Mouse (Mus musculus) central nervous system, embryonic 18 days (tissue): ENCODE results near the gene Zfp142. TPM values are rescaled to one million over a fixed set of nuclear protein-coding genes. Genes with fewer than 3 reads are reported as not detected.

Experiments used
- polyA plus RNA-seq: library from polyadenylated mRNA; depleted of rRNA; stranded (reverse); fragments of >200 nt; gene quantifications from 2 replicates; pipeline ENCODE4 v1.2.3, GENCODE M21; 2012; rRNA removed

Zfp142 gene
- 18.7 and 20.5 TPM in 2 replicates for polyA plus RNA-seq

GRCm38 (mm10) chr1:74587773-74588445, at the start of gene Zfp142, which contains the start of gene Bcs1l:
Gene Zfp142 (minus strand): TSS chr1:74588246.
Gene Bcs1l (plus strand): TSS chr1:74588289.

GRCm38 (mm10) chr1:74601267-74601962, 13.4 kb upstream of the Zfp142 start, which contains the start of the genes Rnf25 and Stk36:
Gene Rnf25 (minus strand): TSS chr1:74601397.
Gene Stk36 (plus strand): TSS chr1:74601445.

GRCm38 (mm10) chr1:74544184-74544583, 43.9 kb downstream of the Zfp142 start, which contains the start of gene Usp37:
Gene Usp37 (minus strand): TSS chr1:74544284.

GRCm38 (mm10) chr1:74542451-74542961, 45.5 kb downstream of the Zfp142 start, which contains the start of gene Plcd4:
Gene Plcd4 (plus strand): TSS chr1:74542888.

Other genes starting within 250 kb of the Zfp142 start
- 2.4 and 2.9 TPM in 2 replicates for gene Catip, start 226.1 kb downstream of the Zfp142 start, polyA plus RNA-seq
- gene Slc11a1, start 213.1 kb downstream of the Zfp142 start, polyA plus RNA-seq, result 1.6 and 1.8 TPM in 2 replicates
- 18.5 and 21.3 TPM in 2 replicates for gene Ctdsp1, start 196.7 kb downstream of the Zfp142 start, polyA plus RNA-seq
- gene Vil1, start 178.9 kb downstream of the Zfp142 start, polyA plus RNA-seq, result 0.22 and 0.28 TPM in 2 replicates
- gene Cnot9, start 82.2 kb downstream of the Zfp142 start, polyA plus RNA-seq, result 47.5 and 47.7 TPM in 2 replicates
- gene Plcd4, start 45.4 kb downstream of the Zfp142 start, polyA plus RNA-seq, result 5.5 and 7.0 TPM in 2 replicates
- 10.5 and 12.4 TPM in 2 replicates for gene Usp37, start 44.0 kb downstream of the Zfp142 start, polyA plus RNA-seq
- 29.7 and 30.6 TPM in 2 replicates for gene Bcs1l, start within 50 bp of the Zfp142 start, polyA plus RNA-seq
- gene Rnf25, start 13.2 kb upstream of the Zfp142 start, polyA plus RNA-seq, result 134 and 139 TPM in 2 replicates
- 17.6 and 19.2 TPM in 2 replicates for gene Stk36, start 13.2 kb upstream of the Zfp142 start, polyA plus RNA-seq
- gene Ttll4, start 73.5 kb upstream of the Zfp142 start, polyA plus RNA-seq, result 29.7 and 31.8 TPM in 2 replicates
- gene Cyp27a1, start 125.3 kb upstream of the Zfp142 start, polyA plus RNA-seq, result 1.8 and 2.4 TPM in 2 replicates
- gene Prkag3, start 161.0 kb upstream of the Zfp142 start, polyA plus RNA-seq, result 0.04 and 0.44 TPM in 2 replicates
- gene Wnt6, start 183.6 kb upstream of the Zfp142 start, polyA plus RNA-seq, result 3.2 and 3.4 TPM in 2 replicates
- gene Wnt10a, start 203.3 kb upstream of the Zfp142 start, polyA plus RNA-seq, result 0.17 and 0.52 TPM in 2 replicates